Mouse (Mus musculus): ENCODE results near the gene Emx1. TPM values are rescaled to one million over a fixed set of nuclear protein-coding genes. Genes with fewer than 3 reads are reported as not detected.
"Not testable (repeated sequence)": the region's sequence is repeated elsewhere in the genome, so short reads cannot be mapped to it uniquely, and the experiment has no call there.

The Emx1 gene
- polyA plus RNA-seq (2016; fragmentation: Nextera tagmentation; extraction: Ambion mirVana) = 1.5 TPM in 2 replicates

DNA sequence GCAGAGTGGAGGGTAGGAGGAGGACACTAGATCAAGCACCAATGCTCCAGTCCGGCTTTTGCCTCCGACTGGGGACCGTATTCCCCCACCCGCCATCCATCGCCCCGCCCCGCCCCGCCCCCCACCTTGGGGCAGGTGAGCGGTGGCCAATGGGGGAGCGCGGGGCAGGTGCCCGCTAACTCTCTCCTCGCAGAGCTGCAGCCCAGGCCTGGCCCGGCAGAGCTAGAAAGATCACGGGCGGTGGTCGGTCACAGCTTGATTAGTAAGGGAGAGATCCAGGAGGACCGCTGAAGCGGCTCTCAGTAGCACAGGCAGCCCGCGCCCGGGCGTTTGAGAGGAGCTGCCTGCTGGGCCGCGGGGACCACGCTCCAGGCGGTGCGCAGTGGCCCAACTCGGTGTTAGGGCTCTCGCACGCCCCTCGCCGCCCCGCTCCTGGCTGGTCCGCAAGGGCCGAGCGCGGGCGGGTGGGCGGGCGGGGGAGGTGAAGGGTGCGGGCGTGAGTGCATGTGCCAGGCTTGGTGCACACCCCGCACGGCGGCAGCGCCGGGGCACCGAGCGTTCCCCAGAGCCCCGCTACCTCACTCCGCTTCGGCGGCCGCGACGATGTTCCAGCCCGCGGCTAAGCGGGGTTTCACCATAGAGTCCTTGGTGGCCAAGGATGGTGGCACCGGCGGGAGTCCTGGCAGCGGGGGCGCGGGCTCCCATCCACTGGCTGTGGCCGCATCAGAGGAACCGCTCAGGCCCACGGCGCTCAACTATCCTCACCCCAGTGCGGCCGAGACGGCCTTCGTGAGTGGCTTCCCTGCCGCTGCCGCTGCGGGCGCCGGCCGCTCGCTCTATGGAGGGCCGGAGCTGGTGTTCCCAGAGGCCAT lies at the start of gene Emx1:
Gene Emx1 (plus strand): TSS at position 99 of the 872 bp plus-strand sequence.
- Histone ChIP-seq H3K27me3 (peaks cover 94% of the 10 kb centered on the region), H3K4me3 (replicated peaks) (peak within 1 kb of the TSS; percentile 44), H3K36me3 (no peaks in the 10 kb centered on the region), H3K4me2 (peak within 1 kb of the TSS; percentile 79), H3K9me3 (no peaks in the 10 kb centered on the region), H3K27ac (no peak within 1 kb of the TSS), H3K9ac (replicated peaks) (peak within 1 kb of the TSS; percentile 45), H3K4me1 (replicated peaks) (peaks cover 43% of the 10 kb centered on the region)
- WGBS = under 1% methylated on average over 74 of the region's 81 CpGs
- ATAC-seq (ENCODE audit: insufficient number of reproducible peaks, insufficient read depth, low FRiP score, low TSS enrichment, low read depth) = peak; percentile 50; the same call in 1 of the 2 replicates

GRCm38 (mm10) chr6:85139534-85139933 lies 47.7 kb upstream of the Emx1 start:
- Histone ChIP-seq H3K4me1 (replicated peaks) (peaks cover 4% of the 10 kb centered on the region), H3K9ac (replicated peaks) (no peak overlapping the region), H3K36me3 (peaks cover 5% of the 10 kb centered on the region; the same call in 1 of the 2 replicates), H3K27me3 (no peaks in the 10 kb centered on the region), H3K27ac (no peak overlapping the region), H3K9me3 (no peaks in the 10 kb centered on the region), H3K4me2 (no peak overlapping the region), H3K4me3 (replicated peaks) (no peak overlapping the region)
- 86% methylated on average over 2 of the region's 2 CpGs for WGBS
- no peak for ATAC-seq (ENCODE audit: insufficient number of reproducible peaks, insufficient read depth, low FRiP score, low TSS enrichment, low read depth)

GRCm38 (mm10) chr6:85141013-85141412 lies 46.2 kb upstream of the Emx1 start:
- 15% methylated on average over 7 of the region's 7 CpGs for WGBS
- not testable (repeated sequence) for H3K4me1 ChIP-seq (replicated peaks); H3K36me3 ChIP-seq; H3K9me3 ChIP-seq; H3K4me2 ChIP-seq; H3K27ac ChIP-seq; H3K27me3 ChIP-seq; H3K4me3 ChIP-seq (replicated peaks); H3K9ac ChIP-seq (replicated peaks); ATAC-seq (ENCODE audit: insufficient number of reproducible peaks, insufficient read depth, low FRiP score, low TSS enrichment, low read depth)

- H3K4me2 ChIP-seq = no peak overlapping the region
- H3K9me3 ChIP-seq = no peaks in the 10 kb centered on the region
- H3K4me3 ChIP-seq (replicated peaks) = no peak overlapping the region
- H3K27me3 ChIP-seq = no peaks in the 10 kb centered on the region; the same call in 1 of the 2 replicates
- no peak for ATAC-seq (ENCODE audit: insufficient number of reproducible peaks, insufficient read depth, low FRiP score, low TSS enrichment, low read depth)
- no peaks in the 10 kb centered on the region for H3K36me3 ChIP-seq
- H3K9ac ChIP-seq (replicated peaks) = no peak overlapping the region
- WGBS = 59% methylated on average over 3 of the region's 3 CpGs
- no peak overlapping the region for H3K27ac ChIP-seq
- H3K4me1 ChIP-seq (replicated peaks) = no peaks in the 10 kb centered on the region
Measured at GRCm38 (mm10) chr6:85144466-85144865, 42.8 kb upstream of the Emx1 start.

- Histone ChIP-seq H3K36me3 (no peaks in the 10 kb centered on the region), H3K27ac (no peak overlapping the region), H3K9me3 (no peaks in the 10 kb centered on the region), H3K4me1 (replicated peaks) (no peaks in the 10 kb centered on the region), H3K4me3 (replicated peaks) (no peak overlapping the region), H3K4me2 (no peak overlapping the region), H3K27me3 (peaks cover 5% of the 10 kb centered on the region; the same call in 1 of the 2 replicates), H3K9ac (replicated peaks) (no peak overlapping the region)
- WGBS = 43% methylated on average over 3 of the region's 3 CpGs
- ATAC-seq (ENCODE audit: insufficient number of reproducible peaks, insufficient read depth, low FRiP score, low TSS enrichment, low read depth) = no peak
Measured at GRCm38 (mm10) chr6:85147636-85148035, 39.6 kb upstream of the Emx1 start.

DNA sequence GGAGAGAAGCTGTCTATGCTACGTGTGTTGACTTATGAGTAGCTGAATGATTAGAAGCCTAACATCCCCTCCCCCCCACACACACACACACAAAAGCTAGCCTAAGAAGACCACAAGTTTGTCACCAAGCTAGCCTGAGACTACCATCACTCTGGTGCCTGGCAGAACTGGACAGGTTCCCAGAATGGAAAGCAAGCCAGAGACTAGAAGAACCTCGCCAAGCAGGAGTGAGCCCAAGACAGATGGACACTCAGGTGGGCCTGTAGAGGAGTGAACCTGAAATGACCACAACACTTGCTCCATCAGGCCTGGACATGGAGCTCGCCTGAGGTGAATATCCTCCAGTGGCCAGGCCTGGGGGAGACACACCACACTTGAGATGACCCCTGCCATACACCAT lies 36.9 kb upstream of the Emx1 start:
- ATAC-seq (ENCODE audit: insufficient number of reproducible peaks, insufficient read depth, low FRiP score, low TSS enrichment, low read depth) = no peak
- peaks cover 5% of the 10 kb centered on the region; the same call in 1 of the 2 replicates for H3K27me3 ChIP-seq
- H3K36me3 ChIP-seq = no peaks in the 10 kb centered on the region
- no peak overlapping the region for H3K9ac ChIP-seq (replicated peaks)
- no peak overlapping the region for H3K27ac ChIP-seq
- WGBS = 76% methylated on average over 3 of the region's 3 CpGs
- H3K9me3 ChIP-seq = no peaks in the 10 kb centered on the region
- H3K4me3 ChIP-seq (replicated peaks) = no peak overlapping the region
- H3K4me1 ChIP-seq (replicated peaks) = peaks cover 1% of the 10 kb centered on the region
- no peak overlapping the region for H3K4me2 ChIP-seq

GRCm38 (mm10) chr6:85153970-85154540 lies 33.2 kb upstream of the Emx1 start:
- Histone ChIP-seq H3K27ac (no peak overlapping the region), H3K4me3 (replicated peaks) (no peak overlapping the region), H3K4me1 (replicated peaks) (peaks cover 7% of the 10 kb centered on the region), H3K36me3 (no peaks in the 10 kb centered on the region), H3K27me3 (0 out of 2 replicates have a peak, but pooled peaks cover 5% of the 10 kb centered on the region), H3K9ac (replicated peaks) (no peak overlapping the region), H3K4me2 (peak overlapping the region; percentile 78; the same call in 1 of the 2 replicates), H3K9me3 (no peaks in the 10 kb centered on the region)
- WGBS = 12% methylated on average over 9 of the region's 9 CpGs
- peak; percentile 64; the same call in 1 of the 2 replicates for ATAC-seq (ENCODE audit: insufficient number of reproducible peaks, insufficient read depth, low FRiP score, low TSS enrichment, low read depth)

GRCm38 (mm10) chr6:85154861-85155528 lies 32.2 kb upstream of the Emx1 start:
- peak; percentile 22; the same call in 1 of the 2 replicates for ATAC-seq (ENCODE audit: insufficient number of reproducible peaks, insufficient read depth, low FRiP score, low TSS enrichment, low read depth)
- no peaks in the 10 kb centered on the region for H3K36me3 ChIP-seq
- WGBS = 2% methylated on average over 34 of the region's 34 CpGs

DNA sequence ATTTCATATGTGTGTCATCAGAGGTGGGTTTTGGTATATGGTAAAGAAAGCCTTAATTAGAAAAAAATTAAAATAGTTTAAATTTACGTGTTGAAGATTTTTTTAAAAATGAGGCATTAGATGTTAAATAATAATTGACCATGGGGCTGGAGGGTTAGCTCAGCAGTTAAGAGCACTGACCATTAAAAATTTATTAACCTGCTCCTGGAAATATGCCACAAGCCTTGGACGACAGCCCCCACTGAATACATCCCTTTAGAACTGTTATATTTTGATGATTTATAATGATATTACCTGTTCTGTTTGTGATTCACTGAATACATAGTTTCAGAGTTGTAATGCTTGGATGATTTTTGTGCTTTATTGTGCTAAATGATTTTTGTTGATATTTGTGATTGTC lies 30.7 kb upstream of the Emx1 start:
- H3K9me3 ChIP-seq; H3K9ac ChIP-seq (replicated peaks); H3K36me3 ChIP-seq; H3K27ac ChIP-seq; H3K4me1 ChIP-seq (replicated peaks); ATAC-seq (ENCODE audit: insufficient number of reproducible peaks, insufficient read depth, low FRiP score, low TSS enrichment, low read depth); H3K4me3 ChIP-seq (replicated peaks); H3K4me2 ChIP-seq; H3K27me3 ChIP-seq: not testable (repeated sequence)
- WGBS = 73% methylated on average over 2 of the region's 2 CpGs

More at GRCm38 (mm10) chr6:85154861-85155528, 32.2 kb upstream of the Emx1 start:
- Histone ChIP-seq H3K4me2 (peak overlapping the region; percentile 78), H3K27me3 (0 out of 2 replicates have a peak, but pooled peaks cover 5% of the 10 kb centered on the region), H3K9me3 (no peaks in the 10 kb centered on the region), H3K27ac (peak overlapping the region; percentile 78), H3K4me3 (replicated peaks) (peak overlapping the region; percentile 52), H3K4me1 (replicated peaks) (peaks cover 7% of the 10 kb centered on the region), H3K9ac (replicated peaks) (peak overlapping the region; percentile 79)

GRCm38 (mm10) chr6:85158040-85158804 lies 29.0 kb upstream of the Emx1 start:
- H3K9ac ChIP-seq (replicated peaks); H3K27ac ChIP-seq; ATAC-seq (ENCODE audit: insufficient number of reproducible peaks, insufficient read depth, low FRiP score, low TSS enrichment, low read depth); H3K27me3 ChIP-seq; H3K4me3 ChIP-seq (replicated peaks); H3K4me2 ChIP-seq; H3K4me1 ChIP-seq (replicated peaks); H3K9me3 ChIP-seq; H3K36me3 ChIP-seq: not testable (repeated sequence)
- WGBS = 80% methylated on average over 4 of the region's 4 CpGs

Measured in limb, embryonic 12.5 days (tissue).